Mouse (Mus musculus) heart, embryonic 15.5 days (tissue): ENCODE results near the gene Zfand6. TPM values are rescaled to one million over a fixed set of nuclear protein-coding genes. Genes with fewer than 3 reads are reported as not detected.

Source experiments
- ATAC-seq: fragments of 200-750 bp; cut with Nextera tagmentation; replicated peaks from 2 replicates; pipeline ENCODE4 v1.8.0; 2017; ENCODE audit warnings: low read depth, moderate TSS enrichment; ENCODE audit not compliant: insufficient number of reproducible peaks, insufficient read depth, low FRiP score
- H3K27ac ChIP-seq: fragments of 300-500 bp; sonication (generic); 2 replicates; pipeline ENCODE4 v1.5.1; 2015; ENCODE audit warnings: mild to moderate bottlenecking, inconsistent platforms
- H3K27me3 ChIP-seq: fragments of 300-500 bp; sonication (generic); 2 replicates; pipeline ENCODE4 v1.6.1; 2015; ENCODE audit warnings: inconsistent platforms
- H3K36me3 ChIP-seq: fragments of 300-500 bp; sonication (generic); 2 replicates; pipeline ENCODE4 v1.6.1; 2015; ENCODE audit warnings: mild to moderate bottlenecking, inconsistent platforms
- H3K4me1 ChIP-seq: fragments of 300-500 bp; sonication (generic); replicated peaks from 2 replicates; pipeline ENCODE4 v1.6.1; 2015; ENCODE audit warnings: inconsistent platforms
- H3K4me2 ChIP-seq: fragments of 300-500 bp; sonication (generic); 2 replicates; pipeline ENCODE4 v1.6.1; 2015; ENCODE audit warnings: inconsistent platforms, mild to moderate bottlenecking, moderate library complexity
- H3K4me3 ChIP-seq: fragments of 300-500 bp; sonication (generic); 2 replicates; pipeline ENCODE4 v1.5.1; 2015; ENCODE audit warnings: mild to moderate bottlenecking, inconsistent platforms
- H3K9ac ChIP-seq: fragments of 300-500 bp; sonication (generic); 2 replicates; pipeline ENCODE4 v1.6.1; 2015; ENCODE audit warnings: mild to moderate bottlenecking, inconsistent platforms
- H3K9me3 ChIP-seq: fragments of 300-500 bp; sonication (generic); replicated peaks from 2 replicates; pipeline ENCODE4 v1.6.1; 2016; ENCODE audit warnings: inconsistent platforms
- WGBS: fragments of 180-500 bp; shearing (Covaris S2); methylation state at CpG from one replicate; pipeline ENCODE4 v1.1.7; 2015; ENCODE audit warnings: mixed read lengths; 5-methylcytosine and 5-hydroxymethylcytosine counted together
- polyA plus RNA-seq: library from polyadenylated mRNA; unstranded; fragments of >200 nt; fragmentation: Nextera tagmentation; extraction: Ambion mirVana; gene quantifications from 2 replicates; pipeline ENCODE4 v1.2.1, GENCODE M21; 2015

Gene Zfand6
- polyA plus RNA-seq, 1 experiment from 2014 or later: 136 TPM

- Histone ChIP-seq H3K27ac (no peak overlapping the region), H3K9ac (peak overlapping the region; percentile 64), H3K4me1 (peaks cover 15% of the 10 kb centered on the region), H3K27me3 (no peaks in the 10 kb centered on the region), H3K9me3 (no peaks in the 10 kb centered on the region), H3K36me3 (no peaks in the 10 kb centered on the region), H3K4me2 (peak overlapping the region; percentile 98), H3K4me3 (peak overlapping the region; percentile 66)
- under 1% methylated on average over 36 of the region's 36 CpGs for WGBS
- ATAC-seq: peak; percentile 82
Measured at GRCm38 (mm10) chr7:84605704-84606292, 84.0 kb downstream of the Zfand6 start.

DNA sequence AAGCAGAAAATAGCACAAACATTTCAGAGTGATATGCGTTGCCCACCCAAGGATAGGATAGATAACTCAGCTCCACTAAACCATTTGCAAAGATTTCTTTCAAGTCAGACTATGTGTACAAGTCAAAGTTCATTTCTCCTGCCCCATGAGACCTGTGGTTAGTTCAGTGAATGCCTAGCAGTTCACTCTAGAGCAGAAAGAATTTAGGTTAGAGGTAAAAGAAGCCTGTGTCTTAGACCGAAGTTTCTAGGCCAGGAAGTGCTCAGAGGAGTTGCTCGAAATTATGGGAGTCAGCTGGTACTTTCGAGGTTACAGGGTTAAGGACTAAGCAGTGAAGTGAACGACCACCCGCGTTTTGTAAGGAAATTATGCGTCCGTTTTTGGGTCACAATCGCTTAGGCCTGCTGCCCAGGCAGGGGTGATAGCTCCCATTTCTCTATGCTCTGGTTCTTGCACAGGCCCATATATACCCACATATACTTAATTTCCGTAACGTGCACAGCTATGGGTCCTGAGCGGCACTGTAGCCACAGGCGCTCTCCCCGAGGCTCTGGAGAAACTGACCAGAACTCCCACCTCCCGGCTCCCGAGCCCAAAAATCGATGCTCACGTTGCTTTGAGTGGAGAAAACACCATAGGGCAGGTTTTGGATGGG lies 84.6 kb downstream of the Zfand6 start:
- 14% methylated on average over 19 of the region's 19 CpGs for WGBS
- ATAC-seq: peak; percentile 20; the same call in 1 of the 2 replicates

GRCm38 (mm10) chr7:84604501-84604900 lies 85.3 kb downstream of the Zfand6 start:
- peaks cover 15% of the 10 kb centered on the region for H3K4me1 ChIP-seq
- H3K4me2 ChIP-seq: 0 out of 2 replicates have a peak overlapping the region, but pooled peaks have one; percentile 98
- H3K27ac ChIP-seq: no peak overlapping the region
- WGBS: 66% methylated on average over 3 of the region's 3 CpGs
- H3K36me3 ChIP-seq: no peaks in the 10 kb centered on the region
- H3K4me3 ChIP-seq: no peak overlapping the region
- no peak overlapping the region for H3K9ac ChIP-seq
- no peaks in the 10 kb centered on the region for H3K9me3 ChIP-seq
- no peak for ATAC-seq
- no peaks in the 10 kb centered on the region for H3K27me3 ChIP-seq

More for the DNA sequence above, 84.6 kb downstream of the Zfand6 start:
- peak overlapping the region; percentile 98 for H3K4me2 ChIP-seq
- no peaks in the 10 kb centered on the region for H3K36me3 ChIP-seq
- peak overlapping the region; percentile 66 for H3K4me3 ChIP-seq
- H3K9me3 ChIP-seq: no peaks in the 10 kb centered on the region
- peak overlapping the region; percentile 64 for H3K9ac ChIP-seq
- H3K27ac ChIP-seq: no peak overlapping the region
- H3K27me3 ChIP-seq: no peaks in the 10 kb centered on the region
- H3K4me1 ChIP-seq: peaks cover 15% of the 10 kb centered on the region

DNA sequence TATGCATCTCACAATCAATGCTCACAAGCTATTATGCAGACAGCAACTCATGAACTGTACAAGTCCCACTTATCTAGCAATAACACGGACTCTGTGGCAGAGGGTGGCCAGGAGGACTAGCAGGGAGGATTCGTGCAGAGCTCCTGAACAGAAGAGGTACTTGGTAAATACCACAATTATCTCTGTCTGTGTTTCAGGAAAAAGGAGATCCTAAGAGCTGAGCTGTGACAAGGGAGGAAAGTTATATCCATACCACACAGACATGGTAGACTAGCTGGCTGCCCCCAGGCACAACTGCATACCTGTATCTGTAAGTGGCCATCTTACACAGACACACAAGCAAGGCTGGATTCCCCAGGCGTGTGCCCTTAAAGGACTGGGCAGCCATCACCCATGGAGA lies 88.4 kb downstream of the Zfand6 start:
- Histone ChIP-seq H3K9ac (no peak overlapping the region), H3K27ac (no peak overlapping the region), H3K4me3 (no peak overlapping the region), H3K4me1 (peaks cover 12% of the 10 kb centered on the region), H3K36me3 (no peaks in the 10 kb centered on the region), H3K9me3 (no peaks in the 10 kb centered on the region), H3K27me3 (no peaks in the 10 kb centered on the region), H3K4me2 (no peak overlapping the region)
- ATAC-seq: no peak
- 73% methylated on average over 3 of the region's 3 CpGs for WGBS

- H3K27ac ChIP-seq: no peak overlapping the region
- no peak for ATAC-seq
- no peak overlapping the region for H3K9ac ChIP-seq
- H3K4me2 ChIP-seq: no peak overlapping the region
- no peaks in the 10 kb centered on the region for H3K9me3 ChIP-seq
- H3K4me1 ChIP-seq: 0 out of 2 replicates have a peak, but pooled peaks cover 8% of the 10 kb centered on the region
- H3K36me3 ChIP-seq: no peaks in the 10 kb centered on the region
- no peaks in the 10 kb centered on the region for H3K27me3 ChIP-seq
- no peak overlapping the region for H3K4me3 ChIP-seq
- 93% methylated on average over 2 of the region's 2 CpGs for WGBS
Measured at GRCm38 (mm10) chr7:84600631-84601030, 89.1 kb downstream of the Zfand6 start.

DNA sequence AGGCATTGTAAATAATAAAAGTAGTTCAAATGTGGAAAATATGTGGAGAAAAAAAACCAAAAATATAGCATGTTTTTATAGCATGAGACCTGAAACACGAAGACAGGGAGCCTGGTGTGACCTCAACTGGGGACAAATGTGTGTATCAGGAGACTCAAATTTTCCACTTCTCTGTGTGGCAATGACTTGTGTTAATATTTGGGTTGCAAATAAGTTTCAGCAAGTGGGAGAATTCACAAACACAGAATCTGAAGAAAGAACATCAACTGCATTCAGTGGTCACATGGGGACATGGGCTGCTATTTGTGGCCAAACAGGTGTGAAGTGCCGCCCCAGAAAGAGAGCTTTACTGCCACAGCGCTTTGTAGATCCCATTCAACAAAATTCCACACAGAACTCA lies 93.1 kb downstream of the Zfand6 start:
- WGBS: 79% methylated on average over 3 of the region's 3 CpGs
- Histone ChIP-seq H3K9me3 (no peaks in the 10 kb centered on the region), H3K4me2 (no peak overlapping the region), H3K4me1 (no peaks in the 10 kb centered on the region), H3K36me3 (no peaks in the 10 kb centered on the region), H3K27me3 (no peaks in the 10 kb centered on the region), H3K27ac (no peak overlapping the region), H3K4me3 (no peak overlapping the region), H3K9ac (no peak overlapping the region)
- ATAC-seq: no peak

GRCm38 (mm10) chr7:84596002-84596401 lies 93.8 kb downstream of the Zfand6 start:
- Histone ChIP-seq H3K4me2 (no peak overlapping the region), H3K9me3 (no peaks in the 10 kb centered on the region), H3K4me1 (no peaks in the 10 kb centered on the region), H3K9ac (no peak overlapping the region), H3K4me3 (no peak overlapping the region), H3K36me3 (no peaks in the 10 kb centered on the region), H3K27ac (no peak overlapping the region), H3K27me3 (no peaks in the 10 kb centered on the region)
- WGBS: 74% methylated on average over 3 of the region's 3 CpGs
- no peak for ATAC-seq

- no peak for ATAC-seq
- Histone ChIP-seq H3K9ac (no peak overlapping the region), H3K27me3 (no peaks in the 10 kb centered on the region), H3K4me1 (no peaks in the 10 kb centered on the region), H3K27ac (no peak overlapping the region), H3K9me3 (no peaks in the 10 kb centered on the region), H3K4me2 (no peak overlapping the region), H3K4me3 (no peak overlapping the region), H3K36me3 (no peaks in the 10 kb centered on the region)
Measured at GRCm38 (mm10) chr7:84594917-84595303, 94.8 kb downstream of the Zfand6 start.

- no peak overlapping the region for H3K4me3 ChIP-seq
- H3K4me2 ChIP-seq: no peak overlapping the region
- H3K27ac ChIP-seq: no peak overlapping the region
- H3K9me3 ChIP-seq: no peaks in the 10 kb centered on the region
- no peak overlapping the region for H3K9ac ChIP-seq
- 43% methylated on average over 8 of the region's 8 CpGs for WGBS
- H3K27me3 ChIP-seq: no peaks in the 10 kb centered on the region
- H3K36me3 ChIP-seq: no peaks in the 10 kb centered on the region
- ATAC-seq: peak; percentile 33
- no peaks in the 10 kb centered on the region for H3K4me1 ChIP-seq
Measured at GRCm38 (mm10) chr7:84594087-84594916, 95.5 kb downstream of the Zfand6 start.

- no peaks in the 10 kb centered on the region for H3K36me3 ChIP-seq
- no peaks in the 10 kb centered on the region for H3K27me3 ChIP-seq
- H3K4me3 ChIP-seq: no peak overlapping the region
- H3K27ac ChIP-seq: no peak overlapping the region
- H3K4me2 ChIP-seq: no peak overlapping the region
- H3K9me3 ChIP-seq: no peaks in the 10 kb centered on the region
- no peaks in the 10 kb centered on the region for H3K4me1 ChIP-seq
- WGBS: 86% methylated on average over 3 of the region's 3 CpGs
- no peak for ATAC-seq
- no peak overlapping the region for H3K9ac ChIP-seq
Measured at GRCm38 (mm10) chr7:84591347-84591746, 98.4 kb downstream of the Zfand6 start.

DNA sequence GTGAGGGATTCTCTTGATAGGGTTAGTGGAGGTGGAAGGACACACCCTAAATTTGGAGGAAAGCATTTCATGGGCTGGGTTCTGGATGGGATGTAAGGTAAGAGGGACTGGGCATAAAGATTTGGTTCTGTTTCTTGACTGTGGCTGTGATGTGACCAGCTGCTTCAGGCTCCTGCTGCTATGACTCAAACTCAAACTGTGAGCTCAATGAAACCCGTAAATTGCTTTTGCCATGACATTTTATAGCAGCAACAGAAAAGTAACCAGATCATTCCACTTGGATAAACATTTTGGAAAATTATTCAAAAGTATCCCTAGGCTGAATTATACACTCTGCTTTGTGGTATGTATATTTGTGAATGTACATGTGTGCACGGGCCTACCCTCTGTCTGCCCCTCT lies 99.1 kb downstream of the Zfand6 start:
- Histone ChIP-seq H3K9ac (no peak overlapping the region), H3K4me3 (no peak overlapping the region), H3K36me3 (no peaks in the 10 kb centered on the region), H3K4me1 (no peaks in the 10 kb centered on the region), H3K27ac (no peak overlapping the region), H3K27me3 (no peaks in the 10 kb centered on the region), H3K4me2 (no peak overlapping the region), H3K9me3 (no peaks in the 10 kb centered on the region)
- ATAC-seq: no peak
- WGBS: 92% methylated on average over 2 of the region's 2 CpGs
